Mouse (Mus musculus) heart, postnatal 0 days (tissue): Measurements from ENCODE around the gene Hnf4a. TPM values are rescaled to one million over a fixed set of nuclear protein-coding genes. Genes with fewer than 3 reads are reported as not detected.

Experiments
- ATAC-seq: fragments of 200-750 bp; cut with Nextera tagmentation; 2 replicates; pipeline ENCODE4 v1.8.0; 2017; ENCODE audit warnings: low read depth, moderate number of reproducible peaks, moderate library complexity; ENCODE audit not compliant: insufficient read depth
- DNase-seq: peaks from one replicate; pipeline ENCODE4 v3.0.0-alpha.2; 2016; ENCODE audit warnings: low spot score
- H3K27ac ChIP-seq: fragments of 300-500 bp; sonication (generic); 2 replicates; pipeline ENCODE4 v1.5.1; 2014; ENCODE audit warnings: low read depth, mild to moderate bottlenecking
- H3K27me3 ChIP-seq: fragments of 300-500 bp; sonication (generic); 2 replicates; pipeline ENCODE4 v1.6.1; 2014; ENCODE audit warnings: low read length, mixed read lengths; ENCODE audit not compliant: control insufficient read depth, insufficient read depth
- H3K36me3 ChIP-seq: fragments of 300-500 bp; sonication (generic); replicated peaks from 2 replicates; pipeline ENCODE4 v1.6.1; 2014; ENCODE audit warnings: low read length, mixed read lengths; ENCODE audit not compliant: control insufficient read depth, insufficient read depth
- H3K4me1 ChIP-seq: fragments of 300-500 bp; sonication (generic); 2 replicates; pipeline ENCODE4 v1.6.1; 2014; ENCODE audit warnings: antibody characterized with exemption; ENCODE audit not compliant: control insufficient read depth, insufficient read depth
- H3K4me2 ChIP-seq: fragments of 300-500 bp; sonication (generic); 2 replicates; pipeline ENCODE4 v1.6.1; 2014; ENCODE audit warnings: low read depth, mild to moderate bottlenecking, low read length, moderate library complexity
- H3K4me3 ChIP-seq: fragments of 300-500 bp; sonication (generic); 2 replicates; pipeline ENCODE4 v1.5.1; 2014; ENCODE audit warnings: low read depth, low read length
- H3K9ac ChIP-seq: fragments of 300-500 bp; sonication (generic); replicated peaks from 2 replicates; pipeline ENCODE4 v1.6.1; 2014; ENCODE audit warnings: low read depth, low read length, mixed read lengths
- H3K9me3 ChIP-seq: fragments of 300-500 bp; sonication (generic); replicated peaks from 2 replicates; pipeline ENCODE4 v1.6.1; 2016; ENCODE audit warnings: low read length; ENCODE audit not compliant: control insufficient read depth
- CTCF ChIP-seq: IDR thresholded peaks from 2 replicates; pipeline ENCODE4 v1.5.1; 2016; ENCODE audit warnings: antibody characterized with exemption, control low read depth, low read depth
- EP300 ChIP-seq: IDR thresholded peaks from 2 replicates; pipeline ENCODE4 v1.6.1; 2016; ENCODE audit warnings: antibody characterized with exemption, low read depth
- WGBS: fragments of 180-500 bp; shearing (Covaris S2); extraction: QIAGEN DNeasy Blood & Tissue Kit; methylation state at CpG from one replicate; pipeline ENCODE4 v1.1.7; 2014; 5-methylcytosine and 5-hydroxymethylcytosine counted together
- polyA plus RNA-seq: library from polyadenylated mRNA; unstranded; fragments of >200 nt; fragmentation: Nextera tagmentation; extraction: Ambion mirVana; gene quantifications from 2 replicates; pipeline ENCODE4 v1.2.1, GENCODE M21; 2015
- total RNA-seq: library from RNA; depleted of rRNA; stranded (reverse); fragments of >200 nt; gene quantifications from 2 replicates; pipeline ENCODE4 v1.2.3, GENCODE M21; 2014; ENCODE audit warnings: low replicate concordance

Gene Hnf4a
- total and polyA plus RNA-seq, 2 experiments from 2014 or later: not detected

- 76% methylated on average over 9 of the region's 9 CpGs for WGBS
Measured at GRCm38 (mm10) chr2:163611176-163611575, 104.6 kb downstream of the Hnf4a start.

GRCm38 (mm10) chr2:163613206-163613605, 106.6 kb downstream of the Hnf4a start:
- 91% methylated on average over 5 of the region's 5 CpGs for WGBS

More at GRCm38 (mm10) chr2:163611176-163611575, 104.6 kb downstream of the Hnf4a start:
- no peak for TF ChIP-seq EP300
- TF ChIP-seq CTCF: no peak
- Histone ChIP-seq H3K27ac (no peak overlapping the region), H3K4me2 (no peak overlapping the region), H3K27me3 (no peaks in the 10 kb centered on the region), H3K9ac (no peak overlapping the region), H3K4me1 (no peaks in the 10 kb centered on the region), H3K9me3 (no peaks in the 10 kb centered on the region), H3K4me3 (no peak overlapping the region), H3K36me3 (peaks cover 63% of the 10 kb centered on the region)
- ATAC-seq (no peak), DNase-seq (no peak)

GRCm38 (mm10) chr2:163613990-163614389, 107.4 kb downstream of the Hnf4a start:
- no peak overlapping the region for H3K4me3 ChIP-seq
- H3K4me2 ChIP-seq: no peak overlapping the region
- H3K4me1 ChIP-seq: no peaks in the 10 kb centered on the region
- H3K9me3 ChIP-seq: no peaks in the 10 kb centered on the region
- no peak overlapping the region for H3K9ac ChIP-seq
- ATAC-seq: no peak
- H3K27ac ChIP-seq: no peak overlapping the region
- no peak for TF ChIP-seq CTCF
- no peak for TF ChIP-seq EP300
- 94% methylated on average over 4 of the region's 4 CpGs for WGBS
- H3K27me3 ChIP-seq: no peaks in the 10 kb centered on the region
- peaks cover 85% of the 10 kb centered on the region for H3K36me3 ChIP-seq
- no peak for DNase-seq

More at GRCm38 (mm10) chr2:163613206-163613605, 106.6 kb downstream of the Hnf4a start:
- TF ChIP-seq CTCF: no peak
- no peak for TF ChIP-seq EP300
- Histone ChIP-seq H3K4me3 (no peak overlapping the region), H3K9ac (no peak overlapping the region), H3K9me3 (no peaks in the 10 kb centered on the region), H3K27ac (no peak overlapping the region), H3K4me2 (no peak overlapping the region), H3K4me1 (no peaks in the 10 kb centered on the region), H3K27me3 (no peaks in the 10 kb centered on the region), H3K36me3 (peaks cover 78% of the 10 kb centered on the region)
- no peak for DNase-seq
- no peak for ATAC-seq

GRCm38 (mm10) chr2:163615401-163615800, 108.8 kb downstream of the Hnf4a start:
- 87% methylated on average over 9 of the region's 9 CpGs for WGBS
- Histone ChIP-seq H3K27ac (no peak overlapping the region), H3K9me3 (no peaks in the 10 kb centered on the region), H3K36me3 (peaks cover 89% of the 10 kb centered on the region), H3K4me3 (no peak overlapping the region), H3K4me2 (no peak overlapping the region), H3K4me1 (no peaks in the 10 kb centered on the region), H3K27me3 (no peaks in the 10 kb centered on the region), H3K9ac (no peak overlapping the region)
- ATAC-seq: no peak
- no peak for TF ChIP-seq CTCF
- no peak for TF ChIP-seq EP300
- no peak for DNase-seq

GRCm38 (mm10) chr2:163615906-163616651, 109.5 kb downstream of the Hnf4a start:
- Histone ChIP-seq H3K27ac (no peak overlapping the region), H3K36me3 (peaks cover 90% of the 10 kb centered on the region), H3K4me2 (no peak overlapping the region), H3K27me3 (no peaks in the 10 kb centered on the region), H3K9me3 (no peaks in the 10 kb centered on the region), H3K4me3 (no peak overlapping the region), H3K4me1 (no peaks in the 10 kb centered on the region), H3K9ac (no peak overlapping the region)
- 86% methylated on average over 4 of the region's 4 CpGs for WGBS
- no peak for TF ChIP-seq EP300
- ATAC-seq (no peak), DNase-seq (no peak)
